Mouse (Mus musculus): ENCODE measurements around the gene Galnt2. TPM values are rescaled to one million over a fixed set of nuclear protein-coding genes. Genes with fewer than 3 reads are reported as not detected.

Gene Galnt2
- polyA plus RNA-seq, 1 experiment from 2014 or later: 46.4 TPM

DNA sequence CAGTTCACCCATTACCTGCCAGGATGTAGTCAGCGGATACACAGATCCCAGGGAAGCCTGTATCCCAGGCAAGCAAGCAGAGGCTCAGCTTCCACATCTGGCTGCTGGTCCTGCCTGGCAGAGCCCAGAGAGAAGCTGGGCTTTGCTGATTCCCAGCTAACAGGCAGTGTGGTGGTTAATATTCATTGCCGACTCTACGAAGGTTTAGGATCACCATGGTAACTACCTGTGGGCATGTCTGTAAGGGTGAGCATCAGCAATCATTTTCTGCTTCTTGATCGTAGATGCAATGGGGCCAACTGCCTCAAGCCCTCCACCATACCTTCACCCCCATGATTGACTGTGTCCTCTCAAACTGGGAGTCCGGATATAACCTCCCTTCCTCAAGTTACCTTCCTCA is 37.2 kb upstream of the Galnt2 start:
- H3K27me3 ChIP-seq (ENCODE audit: control insufficient read depth, insufficient read depth, low read depth, low read length): peaks cover 6% of the 10 kb centered on the region
- ATAC-seq (ENCODE audit: low read depth): no peak

GRCm38 (mm10) chr8:124196195-124196594 is 35.0 kb upstream of the Galnt2 start:
- peaks cover 6% of the 10 kb centered on the region for H3K27me3 ChIP-seq (ENCODE audit: control insufficient read depth, insufficient read depth, low read depth, low read length)
- no peaks in the 10 kb centered on the region for H3K36me3 ChIP-seq (ENCODE audit: control insufficient read depth, insufficient read depth, low read length)
- no peaks in the 10 kb centered on the region for H3K9me3 ChIP-seq (ENCODE audit: control insufficient read depth, low read length)
- H3K4me3 ChIP-seq (ENCODE audit: low read length): no peak overlapping the region
- peak; percentile 90 for ATAC-seq (ENCODE audit: low read depth)
- 13% methylated on average over 5 of the region's 5 CpGs for WGBS
- H3K9ac ChIP-seq (ENCODE audit: low read length): no peak overlapping the region
- peaks cover 28% of the 10 kb centered on the region for H3K4me1 ChIP-seq (replicated peaks; ENCODE audit: control insufficient read depth, insufficient read depth, low read length)
- no peak overlapping the region for H3K27ac ChIP-seq (ENCODE audit: low read length)
- H3K4me2 ChIP-seq (ENCODE audit: low read depth, low read length): no peak overlapping the region

More for the DNA sequence above, 37.2 kb upstream of the Galnt2 start:
- Histone ChIP-seq H3K9me3 (ENCODE audit: control insufficient read depth, low read length) (no peaks in the 10 kb centered on the region), H3K4me3 (ENCODE audit: low read length) (no peak overlapping the region), H3K4me1 (replicated peaks; ENCODE audit: control insufficient read depth, insufficient read depth, low read length) (peaks cover 14% of the 10 kb centered on the region), H3K9ac (ENCODE audit: low read length) (no peak overlapping the region), H3K36me3 (ENCODE audit: control insufficient read depth, insufficient read depth, low read length) (no peaks in the 10 kb centered on the region), H3K4me2 (ENCODE audit: low read depth, low read length) (no peak overlapping the region), H3K27ac (ENCODE audit: low read length) (no peak overlapping the region)
- 75% methylated on average over 5 of the region's 5 CpGs for WGBS

DNA sequence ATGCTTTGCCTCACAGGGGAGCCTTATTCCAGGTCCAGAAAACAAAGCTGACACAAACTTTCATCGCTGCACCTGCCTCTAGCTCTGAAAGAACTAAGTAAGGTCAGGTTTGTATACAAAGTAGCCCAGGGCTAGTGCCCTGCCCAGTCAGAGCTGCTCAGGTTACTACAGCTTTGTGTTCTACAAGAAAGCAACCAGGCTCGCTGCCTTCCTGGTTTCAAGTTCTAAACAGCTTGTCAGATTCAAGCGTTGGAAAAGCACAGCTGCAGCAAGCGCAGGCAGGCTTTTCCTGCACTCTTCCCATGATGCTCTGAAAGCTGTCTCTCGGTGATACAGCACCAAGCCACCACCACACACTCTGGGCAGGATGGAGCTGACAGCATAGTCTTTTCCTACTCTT is 34.4 kb upstream of the Galnt2 start:
- Histone ChIP-seq H3K4me1 (replicated peaks; ENCODE audit: control insufficient read depth, insufficient read depth, low read length) (peaks cover 33% of the 10 kb centered on the region), H3K4me3 (ENCODE audit: low read length) (no peak overlapping the region), H3K4me2 (ENCODE audit: low read depth, low read length) (no peak overlapping the region), H3K9ac (ENCODE audit: low read length) (no peak overlapping the region), H3K9me3 (ENCODE audit: control insufficient read depth, low read length) (no peaks in the 10 kb centered on the region), H3K27me3 (ENCODE audit: control insufficient read depth, insufficient read depth, low read depth, low read length) (peaks cover 6% of the 10 kb centered on the region), H3K27ac (ENCODE audit: low read length) (no peak overlapping the region), H3K36me3 (ENCODE audit: control insufficient read depth, insufficient read depth, low read length) (no peaks in the 10 kb centered on the region)
- 21% methylated on average over 5 of the region's 5 CpGs for WGBS
- ATAC-seq (ENCODE audit: low read depth): no peak

DNA sequence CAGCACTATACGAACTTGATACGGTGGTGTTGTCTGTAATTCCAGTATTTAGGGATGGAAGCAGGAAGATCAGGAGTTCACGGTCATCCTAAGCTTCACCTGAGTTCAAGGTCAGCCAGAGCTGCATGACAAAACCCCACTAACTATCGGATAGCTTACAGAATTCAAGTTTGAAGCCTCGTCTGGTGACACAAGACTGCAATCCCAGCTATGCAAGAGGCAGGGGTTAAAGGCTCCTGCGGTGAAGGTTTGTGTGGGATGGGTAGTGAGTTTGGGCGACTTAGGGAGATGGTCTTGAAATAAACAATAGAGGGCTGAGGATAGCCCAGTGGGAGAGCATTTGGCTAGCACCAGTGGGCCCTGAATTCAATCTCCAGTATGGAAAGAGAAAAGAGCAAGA is 33.0 kb upstream of the Galnt2 start:
- H3K4me3 ChIP-seq (ENCODE audit: low read length): no peak overlapping the region
- H3K36me3 ChIP-seq (ENCODE audit: control insufficient read depth, insufficient read depth, low read length): no peaks in the 10 kb centered on the region
- no peaks in the 10 kb centered on the region for H3K9me3 ChIP-seq (ENCODE audit: control insufficient read depth, low read length)
- no peak for ATAC-seq (ENCODE audit: low read depth)
- 84% methylated on average over 7 of the region's 7 CpGs for WGBS
- peaks cover 36% of the 10 kb centered on the region for H3K4me1 ChIP-seq (replicated peaks; ENCODE audit: control insufficient read depth, insufficient read depth, low read length)
- peaks cover 6% of the 10 kb centered on the region for H3K27me3 ChIP-seq (ENCODE audit: control insufficient read depth, insufficient read depth, low read depth, low read length)
- no peak overlapping the region for H3K9ac ChIP-seq (ENCODE audit: low read length)
- no peak overlapping the region for H3K4me2 ChIP-seq (ENCODE audit: low read depth, low read length)
- H3K27ac ChIP-seq (ENCODE audit: low read length): no peak overlapping the region

- Histone ChIP-seq H3K27me3 (ENCODE audit: control insufficient read depth, insufficient read depth, low read depth, low read length) (peaks cover 6% of the 10 kb centered on the region), H3K36me3 (ENCODE audit: control insufficient read depth, insufficient read depth, low read length) (no peaks in the 10 kb centered on the region), H3K27ac (ENCODE audit: low read length) (peak overlapping the region; percentile 3), H3K4me3 (ENCODE audit: low read length) (no peak overlapping the region), H3K4me2 (ENCODE audit: low read depth, low read length) (no peak overlapping the region), H3K9ac (ENCODE audit: low read length) (no peak overlapping the region), H3K9me3 (ENCODE audit: control insufficient read depth, low read length) (no peaks in the 10 kb centered on the region), H3K4me1 (replicated peaks; ENCODE audit: control insufficient read depth, insufficient read depth, low read length) (peaks cover 36% of the 10 kb centered on the region)
- ATAC-seq (ENCODE audit: low read depth): peak; percentile 66
- 18% methylated on average over 7 of the region's 7 CpGs for WGBS
Measured at GRCm38 (mm10) chr8:124200400-124200799, 30.8 kb upstream of the Galnt2 start.

GRCm38 (mm10) chr8:124201706-124202105 is 29.5 kb upstream of the Galnt2 start:
- H3K9ac ChIP-seq (ENCODE audit: low read length): no peak overlapping the region
- H3K9me3 ChIP-seq (ENCODE audit: control insufficient read depth, low read length): no peaks in the 10 kb centered on the region
- no peaks in the 10 kb centered on the region for H3K36me3 ChIP-seq (ENCODE audit: control insufficient read depth, insufficient read depth, low read length)
- WGBS: 53% methylated on average over 8 of the region's 8 CpGs
- H3K4me1 ChIP-seq (replicated peaks; ENCODE audit: control insufficient read depth, insufficient read depth, low read length): peaks cover 25% of the 10 kb centered on the region
- ATAC-seq (ENCODE audit: low read depth): peak; percentile 47; the same call in 1 of the 2 replicates
- peaks cover 6% of the 10 kb centered on the region for H3K27me3 ChIP-seq (ENCODE audit: control insufficient read depth, insufficient read depth, low read depth, low read length)
- H3K4me3 ChIP-seq (ENCODE audit: low read length): no peak overlapping the region
- H3K27ac ChIP-seq (ENCODE audit: low read length): peak overlapping the region; percentile 13; the same call in 1 of the 2 replicates
- no peak overlapping the region for H3K4me2 ChIP-seq (ENCODE audit: low read depth, low read length)

- Histone ChIP-seq H3K4me1 (replicated peaks; ENCODE audit: control insufficient read depth, insufficient read depth, low read length) (peaks cover 22% of the 10 kb centered on the region), H3K9me3 (ENCODE audit: control insufficient read depth, low read length) (no peaks in the 10 kb centered on the region), H3K36me3 (ENCODE audit: control insufficient read depth, insufficient read depth, low read length) (no peaks in the 10 kb centered on the region), H3K4me2 (ENCODE audit: low read depth, low read length) (no peak overlapping the region), H3K4me3 (ENCODE audit: low read length) (no peak overlapping the region), H3K27ac (ENCODE audit: low read length) (no peak overlapping the region), H3K9ac (ENCODE audit: low read length) (no peak overlapping the region), H3K27me3 (ENCODE audit: control insufficient read depth, insufficient read depth, low read depth, low read length) (peaks cover 2% of the 10 kb centered on the region; the same call in 1 of the 2 replicates)
- WGBS: 45% methylated on average over 5 of the region's 5 CpGs
- no peak for ATAC-seq (ENCODE audit: low read depth)
Measured at GRCm38 (mm10) chr8:124202895-124203294, 28.3 kb upstream of the Galnt2 start.

GRCm38 (mm10) chr8:124204001-124204601 is 27.1 kb upstream of the Galnt2 start:
- Histone ChIP-seq H3K9me3 (ENCODE audit: control insufficient read depth, low read length) (no peaks in the 10 kb centered on the region), H3K4me2 (ENCODE audit: low read depth, low read length) (no peak overlapping the region), H3K4me1 (replicated peaks; ENCODE audit: control insufficient read depth, insufficient read depth, low read length) (peaks cover 22% of the 10 kb centered on the region), H3K27me3 (ENCODE audit: control insufficient read depth, insufficient read depth, low read depth, low read length) (no peaks in the 10 kb centered on the region), H3K4me3 (ENCODE audit: low read length) (no peak overlapping the region), H3K9ac (ENCODE audit: low read length) (no peak overlapping the region), H3K36me3 (ENCODE audit: control insufficient read depth, insufficient read depth, low read length) (no peaks in the 10 kb centered on the region), H3K27ac (ENCODE audit: low read length) (no peak overlapping the region)
- 81% methylated on average over 13 of the region's 13 CpGs for WGBS
- no peak for ATAC-seq (ENCODE audit: low read depth)

DNA sequence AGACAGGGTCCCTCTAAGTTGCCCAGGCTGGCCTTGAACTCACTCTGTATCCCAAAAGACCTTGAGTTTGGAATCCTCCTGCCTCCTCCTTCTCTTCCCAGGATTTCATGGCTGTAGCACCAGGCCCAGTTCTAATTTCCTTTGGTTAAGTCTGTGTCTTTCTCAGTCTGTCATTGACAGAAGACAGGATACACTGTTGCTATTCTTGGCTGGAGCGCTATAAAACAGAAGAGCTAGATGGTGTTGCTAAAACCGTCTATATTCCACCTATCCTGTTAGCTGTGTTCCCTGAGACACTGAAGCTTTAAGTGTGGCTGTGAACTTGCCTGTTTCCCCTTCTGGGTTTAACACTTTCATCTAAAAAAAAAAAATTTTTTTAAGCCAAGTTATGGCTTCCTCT is 19.0 kb upstream of the Galnt2 start:
- no peak overlapping the region for H3K9ac ChIP-seq (ENCODE audit: low read length)
- no peaks in the 10 kb centered on the region for H3K36me3 ChIP-seq (ENCODE audit: control insufficient read depth, insufficient read depth, low read length)
- H3K4me2 ChIP-seq (ENCODE audit: low read depth, low read length): no peak overlapping the region
- 61% methylated on average over 2 of the region's 2 CpGs for WGBS
- peaks cover 3% of the 10 kb centered on the region; the same call in 1 of the 2 replicates for H3K4me1 ChIP-seq (replicated peaks; ENCODE audit: control insufficient read depth, insufficient read depth, low read length)
- H3K4me3 ChIP-seq (ENCODE audit: low read length): no peak overlapping the region
- H3K27ac ChIP-seq (ENCODE audit: low read length): no peak overlapping the region
- no peak for ATAC-seq (ENCODE audit: low read depth)
- no peaks in the 10 kb centered on the region for H3K27me3 ChIP-seq (ENCODE audit: control insufficient read depth, insufficient read depth, low read depth, low read length)
- no peaks in the 10 kb centered on the region for H3K9me3 ChIP-seq (ENCODE audit: control insufficient read depth, low read length)

- H3K9ac ChIP-seq (ENCODE audit: low read length): no peak overlapping the region
- no peak for ATAC-seq (ENCODE audit: low read depth)
- no peak overlapping the region for H3K4me3 ChIP-seq (ENCODE audit: low read length)
- H3K9me3 ChIP-seq (ENCODE audit: control insufficient read depth, low read length): no peaks in the 10 kb centered on the region
- no peak overlapping the region for H3K27ac ChIP-seq (ENCODE audit: low read length)
- H3K4me1 ChIP-seq (replicated peaks; ENCODE audit: control insufficient read depth, insufficient read depth, low read length): peaks cover 3% of the 10 kb centered on the region; the same call in 1 of the 2 replicates
- no peak overlapping the region for H3K4me2 ChIP-seq (ENCODE audit: low read depth, low read length)
- H3K27me3 ChIP-seq (ENCODE audit: control insufficient read depth, insufficient read depth, low read depth, low read length): no peaks in the 10 kb centered on the region
- no peaks in the 10 kb centered on the region for H3K36me3 ChIP-seq (ENCODE audit: control insufficient read depth, insufficient read depth, low read length)
Measured at GRCm38 (mm10) chr8:124216951-124217350, 14.2 kb upstream of the Galnt2 start.

Data from lung, embryonic 16.5 days (tissue).